Mouse (Mus musculus) megakaryocyte-erythroid progenitor cell, adult 5-6 weeks (primary cell): ENCODE data around the gene Olfr1258. TPM values are rescaled to one million over a fixed set of nuclear protein-coding genes. Genes with fewer than 3 reads are reported as not detected.
"Not testable (repeated sequence)": the region's sequence is repeated elsewhere in the genome, so short reads cannot be mapped to it uniquely, and the experiment has no call there.

Source experiments
- ATAC-seq: replicated peaks from 2 replicates; pipeline ENCODE4 v1.8.0; 2016; ENCODE audit warnings: mild to moderate bottlenecking, inconsistent platforms; ENCODE audit not compliant: severe bottlenecking, poor library complexity, low FRiP score, low TSS enrichment
- total RNA-seq, 2 experiments: library from RNA; stranded (forward) in 1 of 2; stranded (reverse) in 1 of 2; fragments of 200-1000, 215-1000 nt in 1 of 2; fragments of >200 nt in 1 of 2; fragmentation: Nextera tagmentation in 1 of 2; gene quantifications; 2 replicates each; pipeline ENCODE4 v1.2.3; 2014 to 2017

Gene Olfr1258
- total RNA-seq (2014; fragmentation: Nextera tagmentation) (not detected in 2 replicates), total RNA-seq (2017) (not detected in 2 replicates)

GRCm38 (mm10) chr2:89927009-89927408, at the start of gene Olfr1258:
Gene Olfr1258 (plus strand): TSS chr2:89927309.
- ATAC-seq, result no peak

- no peak for ATAC-seq
These were observed 49.0 kb upstream of the Olfr1258 start, which contains the start of gene Olfr1257 for GRCm38 (mm10) chr2:89878137-89878536. Gene Olfr1257 (plus strand): TSS chr2:89878437.

- not testable (repeated sequence) for ATAC-seq
These were observed 14.5 kb upstream of the Olfr1258 start for GRCm38 (mm10) chr2:89912616-89913015.

GRCm38 (mm10) chr2:89948564-89948963, 21.5 kb downstream of the Olfr1258 start, which contains the start of gene Olfr1259:
Gene Olfr1259 (minus strand): TSS chr2:89948664.
- ATAC-seq, result no peak

GRCm38 (mm10) chr2:89974184-89974583, 47.1 kb downstream of the Olfr1258 start, which contains the start of gene Olfr1260:
Gene Olfr1260 (plus strand): TSS chr2:89974340.
- ATAC-seq, result no peak

GRCm38 (mm10) chr2:89977709-89978108, 50.6 kb downstream of the Olfr1258 start:
- ATAC-seq, result no peak

Other genes starting within 250 kb of the Olfr1258 start
- gene Olfr1252, start 202.3 kb upstream of the Olfr1258 start, total RNA-seq (2014; fragmentation: Nextera tagmentation), result not detected in 2 replicates
- not detected in 2 replicates for gene Olfr1252, start 202.3 kb upstream of the Olfr1258 start, total RNA-seq (2017)
- not detected in 2 replicates for gene Olfr1253, start 170.2 kb upstream of the Olfr1258 start, total RNA-seq (2014; fragmentation: Nextera tagmentation)
- not detected in 2 replicates for gene Olfr1253, start 170.2 kb upstream of the Olfr1258 start, total RNA-seq (2017)
- gene Olfr1254, start 133.7 kb upstream of the Olfr1258 start, total RNA-seq (2014; fragmentation: Nextera tagmentation), result not detected in 2 replicates
- gene Olfr1254, start 133.7 kb upstream of the Olfr1258 start, total RNA-seq (2017), result not detected in 2 replicates
- gene Olfr1255, start 115.3 kb upstream of the Olfr1258 start, total RNA-seq (2014; fragmentation: Nextera tagmentation), result not detected in 2 replicates
- gene Olfr1255, start 115.3 kb upstream of the Olfr1258 start, total RNA-seq (2017), result not detected in 2 replicates
- gene Olfr1256, start 85.8 kb upstream of the Olfr1258 start, total RNA-seq (2014; fragmentation: Nextera tagmentation), result not detected in 2 replicates
- not detected in 2 replicates for gene Olfr1256, start 85.8 kb upstream of the Olfr1258 start, total RNA-seq (2017)
- not detected in 2 replicates for gene Olfr48, start 79.1 kb upstream of the Olfr1258 start, total RNA-seq (2014; fragmentation: Nextera tagmentation)
- not detected in 2 replicates for gene Olfr48, start 79.1 kb upstream of the Olfr1258 start, total RNA-seq (2017)
- gene Olfr1257, start 48.9 kb upstream of the Olfr1258 start, total RNA-seq (2014; fragmentation: Nextera tagmentation), result not detected in 2 replicates
- gene Olfr1257, start 48.9 kb upstream of the Olfr1258 start, total RNA-seq (2017), result not detected in 2 replicates
- gene Olfr1259, start 21.4 kb downstream of the Olfr1258 start, total RNA-seq (2014; fragmentation: Nextera tagmentation), result not detected in 2 replicates
- gene Olfr1259, start 21.4 kb downstream of the Olfr1258 start, total RNA-seq (2017), result not detected in 2 replicates
- gene Olfr1260, start 47.0 kb downstream of the Olfr1258 start, total RNA-seq (2014; fragmentation: Nextera tagmentation), result not detected in 2 replicates
- gene Olfr1260, start 47.0 kb downstream of the Olfr1258 start, total RNA-seq (2017), result not detected in 2 replicates
- not detected in 2 replicates for gene Olfr1261, start 63.9 kb downstream of the Olfr1258 start, total RNA-seq (2014; fragmentation: Nextera tagmentation)
- not detected in 2 replicates for gene Olfr1261, start 63.9 kb downstream of the Olfr1258 start, total RNA-seq (2017)
- gene Olfr1262, start 72.8 kb downstream of the Olfr1258 start, total RNA-seq (2014; fragmentation: Nextera tagmentation), result not detected in 2 replicates
- not detected in 2 replicates for gene Olfr1262, start 72.8 kb downstream of the Olfr1258 start, total RNA-seq (2017)
- gene Olfr1263, start 84.8 kb downstream of the Olfr1258 start, total RNA-seq (2014; fragmentation: Nextera tagmentation), result not detected in 2 replicates
- not detected in 2 replicates for gene Olfr1263, start 84.8 kb downstream of the Olfr1258 start, total RNA-seq (2017)
- gene Olfr1264, start 98.3 kb downstream of the Olfr1258 start, total RNA-seq (2014; fragmentation: Nextera tagmentation), result not detected in 2 replicates
- not detected in 2 replicates for gene Olfr1264, start 98.3 kb downstream of the Olfr1258 start, total RNA-seq (2017)
- gene Olfr1265, start 108.0 kb downstream of the Olfr1258 start, total RNA-seq (2014; fragmentation: Nextera tagmentation), result not detected in 2 replicates
- not detected in 2 replicates for gene Olfr1265, start 108.0 kb downstream of the Olfr1258 start, total RNA-seq (2017)
- not detected in 2 replicates for gene Olfr140, start 136.3 kb downstream of the Olfr1258 start, total RNA-seq (2014; fragmentation: Nextera tagmentation)
- not detected in 2 replicates for gene Olfr140, start 136.3 kb downstream of the Olfr1258 start, total RNA-seq (2017)
- gene Olfr1269, start 194.1 kb downstream of the Olfr1258 start, total RNA-seq (2014; fragmentation: Nextera tagmentation), result not detected in 2 replicates
- gene Olfr1269, start 194.1 kb downstream of the Olfr1258 start, total RNA-seq (2017), result not detected in 2 replicates
- not detected in 2 replicates for gene Olfr32, start 215.0 kb downstream of the Olfr1258 start, total RNA-seq (2014; fragmentation: Nextera tagmentation)
- gene Olfr32, start 215.0 kb downstream of the Olfr1258 start, total RNA-seq (2017), result not detected in 2 replicates
- gene Olfr1270, start 225.8 kb downstream of the Olfr1258 start, total RNA-seq (2014; fragmentation: Nextera tagmentation), result not detected in 2 replicates
- not detected in 2 replicates for gene Olfr1270, start 225.8 kb downstream of the Olfr1258 start, total RNA-seq (2017)